Mouse (Mus musculus): ENCODE results near the gene Ndufv3. TPM values are rescaled to one million over a fixed set of nuclear protein-coding genes. Genes with fewer than 3 reads are reported as not detected.
"Not testable (repeated sequence)": the region's sequence is repeated elsewhere in the genome, so short reads cannot be mapped to it uniquely, and the experiment has no call there.

Gene Ndufv3
- total RNA-seq, 4 experiments from 2014 or later, result 254 to 452 (median 371) TPM

- DNase-seq, result no peak
Observed at GRCm38 (mm10) chr17:31512593-31512992, 7.3 kb upstream of the Ndufv3 start.

DNA sequence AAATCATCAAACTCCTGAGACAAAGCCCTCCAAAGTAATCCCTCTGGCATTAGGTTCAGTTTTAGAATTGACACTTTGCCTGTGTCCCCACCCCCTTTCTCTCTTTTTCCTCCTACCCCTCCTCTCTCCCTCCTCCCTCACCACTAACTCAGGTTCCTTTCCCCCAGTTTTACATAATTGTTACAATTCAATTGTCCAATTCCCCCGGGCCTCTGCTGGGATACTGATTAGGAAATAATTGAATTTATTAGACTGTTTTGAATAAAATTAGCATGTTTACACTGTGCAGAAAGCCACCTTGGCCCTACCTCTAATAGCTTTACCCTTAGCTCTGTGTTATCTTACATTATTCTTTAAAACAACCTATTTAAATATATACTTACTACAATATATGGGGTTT lies 5.2 kb upstream of the Ndufv3 start:
- no peak for DNase-seq

GRCm38 (mm10) chr17:31519344-31519945 lies 470 bp upstream of the Ndufv3 start:
- DNase-seq, result no peak

GRCm38 (mm10) chr17:31520895-31521294 lies 980 bp downstream of the Ndufv3 start:
- DNase-seq, result no peak

DNA sequence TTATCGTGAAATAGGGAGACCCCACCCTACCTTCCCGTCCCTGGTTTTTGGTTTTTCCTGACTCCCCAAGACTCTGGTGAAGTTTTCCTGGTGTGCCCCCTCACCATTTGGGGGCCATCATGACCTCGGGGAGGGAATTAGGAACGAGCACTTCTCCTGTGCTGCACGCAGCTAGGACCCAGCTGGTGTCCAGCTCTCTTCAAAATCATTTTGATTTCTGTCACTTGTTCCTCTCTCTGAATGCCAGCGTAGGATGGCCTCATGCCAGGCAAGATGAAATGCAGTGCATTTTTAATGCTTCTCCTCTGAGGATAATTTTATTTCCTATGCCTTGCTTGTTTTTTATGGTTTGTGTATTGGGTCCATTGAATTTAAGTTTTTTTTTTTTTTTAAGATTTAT lies 2.0 kb downstream of the Ndufv3 start:
- DNase-seq, result no peak

- DNase-seq, result no peak
Observed at GRCm38 (mm10) chr17:31525114-31525513, 5.2 kb downstream of the Ndufv3 start.

DNA sequence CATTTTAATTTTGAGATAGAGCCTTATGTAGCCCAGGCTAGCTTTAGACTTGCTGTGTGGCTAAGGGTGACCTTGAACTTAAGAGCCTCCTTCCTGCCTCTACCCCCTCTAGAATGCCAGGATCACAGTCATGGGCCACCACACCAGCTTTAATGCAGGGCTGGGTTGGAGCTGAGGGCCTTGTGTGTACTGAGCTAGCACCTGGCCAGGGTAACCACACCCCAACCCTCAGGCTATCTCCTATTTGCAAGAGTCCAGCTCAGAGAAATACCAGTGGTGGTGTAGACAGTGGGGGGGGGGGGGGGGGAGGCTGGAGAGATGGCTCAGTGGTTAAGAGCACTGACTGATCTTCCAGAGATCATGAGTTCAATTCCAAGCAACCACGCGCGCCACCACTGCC lies 5.9 kb downstream of the Ndufv3 start:
- DNase-seq, result no peak

DNA sequence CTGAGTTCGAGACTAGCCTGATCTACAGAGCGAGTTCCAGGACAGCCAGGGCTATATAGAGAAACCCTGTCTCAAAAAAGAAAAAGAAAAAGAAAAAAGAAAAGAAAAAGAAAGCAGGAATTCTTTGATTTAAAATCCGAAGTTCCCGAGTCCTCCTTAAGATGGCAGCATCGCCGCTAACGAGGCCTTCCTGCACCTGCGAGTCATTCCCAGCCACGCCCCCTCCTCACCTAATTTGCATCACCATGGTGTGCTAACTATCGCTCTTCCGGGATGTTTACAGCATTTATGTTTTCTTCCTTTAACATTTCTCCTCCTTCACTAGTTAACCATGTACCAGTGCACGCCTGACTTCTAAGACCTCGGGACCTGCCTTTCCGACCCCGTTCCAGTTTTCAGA lies 9.4 kb downstream of the Ndufv3 start:
- DNase-seq, result no peak

DNA sequence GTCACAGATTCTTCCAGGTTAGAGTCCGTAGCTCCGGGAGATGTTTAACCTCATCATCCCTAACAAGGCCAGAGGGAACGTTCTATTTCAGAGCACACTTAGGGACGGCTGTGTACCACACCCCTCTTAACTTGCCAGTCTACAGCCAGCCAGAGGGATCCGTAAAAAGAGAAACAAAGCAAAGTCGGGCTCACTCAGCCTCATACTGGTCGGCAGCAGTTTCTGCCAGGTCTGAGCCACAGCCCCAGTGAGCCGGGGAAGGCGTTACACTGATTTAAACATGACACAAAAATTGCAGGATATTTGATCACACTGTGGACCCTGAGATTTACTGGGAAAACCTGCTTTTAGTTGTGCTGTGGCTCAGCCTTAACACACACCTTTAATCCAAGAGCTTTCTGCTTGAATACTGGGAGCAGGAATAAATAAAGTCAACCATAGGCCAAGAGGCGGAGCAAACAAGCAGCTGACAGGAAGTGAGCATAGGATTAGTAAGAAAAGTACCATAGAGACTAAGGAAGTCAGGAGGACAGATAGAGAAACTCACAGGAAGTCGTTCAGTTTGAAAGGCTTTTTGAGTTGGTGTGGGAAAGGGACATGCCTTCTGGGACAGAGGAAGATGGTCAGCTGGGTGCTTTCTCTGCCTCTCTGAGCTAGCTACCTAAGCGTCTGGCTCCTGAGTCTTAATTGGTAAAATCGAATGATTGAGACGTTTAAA lies 11.7 kb downstream of the Ndufv3 start:
- no peak for DNase-seq

- not testable (repeated sequence) for DNase-seq
Observed at GRCm38 (mm10) chr17:31532331-31532730, 12.4 kb downstream of the Ndufv3 start.

- DNase-seq, result no peak
Observed at GRCm38 (mm10) chr17:31535358-31535757, 15.4 kb downstream of the Ndufv3 start.

- DNase-seq, result no peak
Observed at GRCm38 (mm10) chr17:31535871-31536629, 16.1 kb downstream of the Ndufv3 start.

DNA sequence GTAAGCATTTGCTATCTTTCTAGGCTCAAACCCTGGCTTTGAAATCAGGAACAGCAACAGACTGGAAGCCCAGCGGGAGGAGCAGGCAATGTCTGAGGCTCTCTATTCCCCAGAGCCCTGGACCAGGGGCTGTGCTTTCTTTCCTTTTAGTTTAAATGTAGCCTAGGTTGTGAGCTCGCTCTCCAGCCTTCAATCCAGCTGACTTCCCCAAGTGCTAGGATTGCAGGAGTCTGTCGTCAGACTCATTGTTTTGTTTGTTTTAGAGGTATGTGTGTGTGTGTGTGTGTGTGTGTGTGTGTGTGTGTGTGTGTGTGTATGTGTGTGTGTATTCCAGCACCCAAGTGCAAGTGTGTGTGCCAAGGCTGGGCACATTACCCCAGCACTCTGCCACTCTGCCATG lies 20.2 kb downstream of the Ndufv3 start:
- DNase-seq, result no peak

GRCm38 (mm10) chr17:31540809-31541459 lies 21.0 kb downstream of the Ndufv3 start:
- DNase-seq, result no peak

- peak; percentile 65 for DNase-seq
Observed at GRCm38 (mm10) chr17:31541460-31541831, 21.5 kb downstream of the Ndufv3 start.

DNA sequence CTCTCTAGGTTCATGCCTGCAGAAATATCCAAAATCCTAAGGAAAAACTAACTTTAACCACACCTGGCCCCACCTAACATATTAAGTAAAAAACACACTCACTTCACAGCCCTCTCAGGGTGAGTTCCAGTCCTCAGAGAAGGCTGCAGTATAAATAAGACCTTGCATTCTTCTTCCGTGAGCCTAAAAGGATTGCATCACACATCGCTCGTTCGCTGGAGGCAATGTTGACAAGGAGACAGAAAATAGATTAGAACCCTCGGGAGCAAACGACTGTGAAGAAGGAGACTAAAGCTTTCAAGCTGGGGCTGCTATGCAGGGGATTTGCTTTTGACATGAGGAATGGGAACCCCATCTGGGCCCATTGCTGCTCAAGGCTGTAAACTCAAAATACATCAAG lies 23.7 kb downstream of the Ndufv3 start:
- DNase-seq, result peak; percentile 27

DNA sequence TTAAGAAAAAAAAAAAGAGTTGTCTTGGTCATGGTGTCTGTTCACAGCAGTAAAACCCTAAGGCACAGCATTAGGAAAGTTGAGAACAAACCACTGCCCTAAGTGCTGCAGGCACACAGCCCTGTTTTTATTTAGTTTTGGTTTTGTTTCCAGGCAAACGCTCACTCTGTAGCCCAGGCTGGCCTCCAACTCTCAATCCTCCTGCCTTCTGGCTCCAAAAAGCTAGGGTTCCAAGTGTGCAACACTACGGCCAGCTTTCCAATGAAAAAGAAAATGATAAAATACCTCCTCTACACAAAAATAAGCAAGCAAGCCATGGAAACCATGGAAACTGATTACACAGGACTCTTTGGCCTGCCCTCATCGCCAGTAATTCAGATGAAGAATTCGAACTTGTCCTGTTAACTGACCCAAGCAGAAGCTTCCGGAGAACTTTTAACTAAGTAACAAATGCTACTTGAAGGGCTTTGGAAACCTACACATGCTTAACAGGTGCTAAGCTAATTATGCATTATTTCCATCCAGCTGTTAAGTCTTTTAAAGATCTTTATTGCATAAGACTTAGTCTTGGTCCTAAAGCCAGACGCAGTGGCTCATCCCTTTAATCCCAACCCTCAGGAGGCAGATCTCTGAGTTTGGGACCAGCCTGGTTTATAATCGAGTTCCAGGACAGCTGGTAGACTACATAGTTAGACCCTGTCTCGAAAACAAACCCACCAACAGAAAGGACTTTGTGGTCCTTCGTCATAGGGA lies 26.7 kb downstream of the Ndufv3 start:
- DNase-seq, result no peak

DNA sequence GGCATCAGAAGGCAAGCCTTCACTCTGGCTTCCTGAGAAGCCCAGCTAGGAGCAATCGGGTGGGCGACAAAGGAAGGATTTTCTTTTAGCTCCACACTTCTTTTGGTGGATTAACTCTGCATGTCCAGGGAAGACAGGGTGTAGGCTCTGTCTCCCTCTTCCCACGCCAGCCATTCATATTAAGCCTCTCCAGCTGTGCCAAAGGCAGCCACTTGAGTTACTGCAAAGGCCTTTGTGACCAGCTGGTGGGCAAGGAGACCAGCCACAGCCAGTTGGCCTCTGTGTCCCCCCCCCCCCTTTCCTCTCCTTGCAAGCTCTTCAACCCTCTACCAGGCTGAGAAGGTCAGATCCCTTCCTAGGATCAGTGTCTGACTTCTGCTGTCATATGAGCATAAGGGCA lies 28.1 kb downstream of the Ndufv3 start:
- DNase-seq, result no peak

DNA sequence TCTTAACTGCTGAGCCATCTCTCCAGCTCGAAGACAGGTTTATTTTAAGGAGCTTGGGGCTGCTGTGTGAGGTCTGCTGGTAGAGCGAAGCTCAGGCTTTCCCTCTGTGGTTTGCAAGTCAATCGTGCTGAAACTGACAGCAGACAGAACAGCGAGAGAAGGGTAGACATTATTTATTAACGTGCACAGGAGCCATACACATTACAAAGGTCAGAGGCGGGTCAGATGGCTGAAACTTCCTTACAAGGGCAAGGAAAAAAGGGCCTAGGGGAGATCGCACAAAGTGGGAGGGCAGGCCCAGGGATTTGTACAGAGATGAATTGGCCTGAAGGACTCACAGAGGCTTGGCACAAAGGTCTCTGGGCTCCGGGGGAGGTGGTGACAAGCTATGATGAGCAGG lies 29.5 kb downstream of the Ndufv3 start:
- DNase-seq, result no peak

DNA sequence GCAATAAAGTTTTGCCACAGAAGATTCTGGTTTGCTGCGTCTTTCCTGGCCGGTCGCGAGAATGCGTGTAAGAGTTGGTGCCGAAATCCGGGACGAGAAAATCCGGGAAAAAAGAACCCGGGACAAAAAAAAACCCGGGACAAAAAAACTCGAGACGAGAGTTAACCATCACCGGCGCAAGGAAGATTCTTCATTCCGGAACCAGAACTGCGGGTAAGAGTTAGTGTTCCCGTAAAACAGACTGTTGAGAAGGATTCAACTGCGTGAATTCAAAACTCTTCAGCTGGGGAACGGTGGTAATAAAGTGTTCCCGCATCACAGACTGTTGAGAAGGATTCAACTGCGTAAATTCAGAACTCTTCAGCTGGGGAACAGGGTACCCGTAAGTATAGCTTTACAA lies 32.7 kb downstream of the Ndufv3 start:
- DNase-seq, result not testable (repeated sequence)

- DNase-seq, result no peak
Observed at GRCm38 (mm10) chr17:31556253-31556652, 36.3 kb downstream of the Ndufv3 start.

- no peak for DNase-seq
Observed at GRCm38 (mm10) chr17:31557124-31557880, 37.4 kb downstream of the Ndufv3 start.
